Mouse (Mus musculus): ENCODE measurements around the gene Rassf7. TPM values are rescaled to one million over a fixed set of nuclear protein-coding genes. Genes with fewer than 3 reads are reported as not detected.

The Rassf7 gene
- polyA plus RNA-seq, 1 experiment from 2014 or later, result 38.3 TPM

- no peak overlapping the region for H3K4me2 ChIP-seq
Observed at GRCm38 (mm10) chr7:141176173-141176572, 39.5 kb upstream of the Rassf7 start.

DNA sequence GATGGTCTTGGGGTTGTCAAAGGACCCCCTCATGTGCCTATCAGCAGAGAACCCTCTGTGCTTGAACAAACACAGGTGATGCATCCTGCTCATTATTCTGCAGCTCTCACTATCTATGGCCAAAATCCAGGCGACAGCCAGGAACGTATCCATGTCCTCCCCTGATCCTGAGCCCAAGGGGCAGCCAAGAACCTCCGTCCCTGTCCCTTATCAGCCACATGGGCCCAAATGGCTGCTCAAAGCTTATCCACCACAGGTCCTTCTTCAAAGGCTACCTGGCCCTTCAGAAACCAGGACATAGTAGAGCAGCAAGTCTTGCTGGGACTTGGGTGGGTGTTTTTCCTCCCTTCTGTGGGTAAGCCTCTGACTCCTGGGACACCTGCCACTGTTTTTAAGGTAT, 27.5 kb upstream of the Rassf7 start:
- H3K4me2 ChIP-seq, result no peak overlapping the region
- no peaks in the 10 kb centered on the region for H3K9me3 ChIP-seq (ENCODE audit: control insufficient read depth, low read length)
- DNase-seq (ENCODE audit: low spot score, missing footprints), result no peak
- H3K4me3 ChIP-seq (ENCODE audit: low read depth, low read length), result no peak overlapping the region
- WGBS, result 88% methylated on average over 3 of the region's 3 CpGs
- no peak for ATAC-seq (ENCODE audit: low FRiP score)
- H3K27ac ChIP-seq (ENCODE audit: low read depth, low read length), result no peak overlapping the region
- no peak overlapping the region for H3K9ac ChIP-seq (ENCODE audit: low read length)
- H3K4me1 ChIP-seq (ENCODE audit: control insufficient read depth, insufficient read depth, low read length), result peaks cover 8% of the 10 kb centered on the region
- no peaks in the 10 kb centered on the region for H3K27me3 ChIP-seq (ENCODE audit: control insufficient read depth, insufficient read depth, low read length)
- peaks cover 4% of the 10 kb centered on the region; the same call in 1 of the 2 replicates for H3K36me3 ChIP-seq (ENCODE audit: control insufficient read depth, insufficient read depth, low read length)

More at GRCm38 (mm10) chr7:141176173-141176572, 39.5 kb upstream of the Rassf7 start:
- Histone ChIP-seq H3K4me1 (ENCODE audit: control insufficient read depth, insufficient read depth, low read length) (peaks cover 8% of the 10 kb centered on the region), H3K9me3 (ENCODE audit: control insufficient read depth, low read length) (no peaks in the 10 kb centered on the region), H3K27me3 (ENCODE audit: control insufficient read depth, insufficient read depth, low read length) (no peaks in the 10 kb centered on the region), H3K27ac (ENCODE audit: low read depth, low read length) (no peak overlapping the region), H3K9ac (ENCODE audit: low read length) (no peak overlapping the region), H3K36me3 (ENCODE audit: control insufficient read depth, insufficient read depth, low read length) (no peaks in the 10 kb centered on the region), H3K4me3 (ENCODE audit: low read depth, low read length) (no peak overlapping the region)
- ATAC-seq (ENCODE audit: low FRiP score) (no peak), DNase-seq (ENCODE audit: low spot score, missing footprints) (peak; percentile 95)
- 3% methylated on average over 8 of the region's 8 CpGs for WGBS

DNA sequence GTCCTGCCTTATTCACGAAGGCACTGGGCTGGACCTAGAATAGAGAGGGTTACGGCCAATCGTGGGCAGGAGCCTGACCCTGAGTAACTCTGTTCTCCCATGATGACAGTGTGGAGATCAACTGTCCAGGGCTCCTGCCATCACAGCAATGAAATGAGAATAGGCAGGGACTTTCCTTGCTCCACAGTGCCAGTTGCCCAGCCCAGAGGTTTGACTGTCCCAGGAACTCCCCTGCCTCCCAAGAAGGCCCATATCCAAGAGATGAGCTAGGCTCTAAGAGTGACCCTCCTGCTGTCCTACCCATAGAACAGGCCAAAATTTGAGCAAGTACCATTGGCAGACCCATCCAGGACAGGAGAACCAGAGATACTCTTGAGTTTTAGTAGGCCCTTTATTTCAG, 26.9 kb upstream of the Rassf7 start:
- peaks cover 8% of the 10 kb centered on the region for H3K4me1 ChIP-seq (ENCODE audit: control insufficient read depth, insufficient read depth, low read length)
- H3K9me3 ChIP-seq (ENCODE audit: control insufficient read depth, low read length), result no peaks in the 10 kb centered on the region
- H3K27me3 ChIP-seq (ENCODE audit: control insufficient read depth, insufficient read depth, low read length), result no peaks in the 10 kb centered on the region
- peaks cover 4% of the 10 kb centered on the region; the same call in 1 of the 2 replicates for H3K36me3 ChIP-seq (ENCODE audit: control insufficient read depth, insufficient read depth, low read length)
- no peak overlapping the region for H3K27ac ChIP-seq (ENCODE audit: low read depth, low read length)
- H3K9ac ChIP-seq (ENCODE audit: low read length), result no peak overlapping the region
- 89% methylated on average over 3 of the region's 3 CpGs for WGBS
- H3K4me3 ChIP-seq (ENCODE audit: low read depth, low read length), result no peak overlapping the region
- ATAC-seq (ENCODE audit: low FRiP score), result no peak
- DNase-seq (ENCODE audit: low spot score, missing footprints), result no peak
- H3K4me2 ChIP-seq, result no peak overlapping the region

- H3K4me3 ChIP-seq (ENCODE audit: low read depth, low read length), result no peak overlapping the region
- DNase-seq (ENCODE audit: low spot score, missing footprints) (no peak), ATAC-seq (ENCODE audit: low FRiP score) (no peak)
- peaks cover 4% of the 10 kb centered on the region; the same call in 1 of the 2 replicates for H3K36me3 ChIP-seq (ENCODE audit: control insufficient read depth, insufficient read depth, low read length)
- H3K4me2 ChIP-seq, result no peak overlapping the region
- no peak overlapping the region for H3K27ac ChIP-seq (ENCODE audit: low read depth, low read length)
- WGBS, result 84% methylated on average over 3 of the region's 3 CpGs
- peaks cover 9% of the 10 kb centered on the region for H3K4me1 ChIP-seq (ENCODE audit: control insufficient read depth, insufficient read depth, low read length)
- H3K27me3 ChIP-seq (ENCODE audit: control insufficient read depth, insufficient read depth, low read length), result no peaks in the 10 kb centered on the region
- H3K9me3 ChIP-seq (ENCODE audit: control insufficient read depth, low read length), result no peaks in the 10 kb centered on the region
- no peak overlapping the region for H3K9ac ChIP-seq (ENCODE audit: low read length)
Observed at GRCm38 (mm10) chr7:141190220-141190619, 25.4 kb upstream of the Rassf7 start.

DNA sequence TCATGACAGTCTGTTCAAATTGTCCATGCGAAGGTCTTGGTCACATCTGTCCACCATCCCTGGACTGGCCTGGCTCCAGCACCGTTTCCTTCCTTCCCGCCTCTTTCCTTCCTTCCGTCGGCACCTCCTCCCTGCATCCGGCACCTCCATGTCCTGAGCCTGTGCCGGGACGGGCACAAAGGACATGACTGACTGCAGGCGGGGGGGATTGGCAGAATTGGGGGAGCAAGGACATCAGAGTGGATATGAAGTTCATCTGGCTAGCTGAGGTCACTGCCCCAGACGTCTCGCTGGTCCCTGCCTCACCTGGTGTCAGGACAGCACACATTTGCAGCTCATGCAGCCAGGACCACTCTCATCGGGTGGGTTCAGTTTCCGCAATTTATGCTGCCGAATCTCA, 24.6 kb upstream of the Rassf7 start:
- H3K27me3 ChIP-seq (ENCODE audit: control insufficient read depth, insufficient read depth, low read length), result no peaks in the 10 kb centered on the region
- ATAC-seq (ENCODE audit: low FRiP score), result no peak
- 95% methylated on average over 14 of the region's 14 CpGs for WGBS

GRCm38 (mm10) chr7:141191796-141192685, 23.6 kb upstream of the Rassf7 start:
- DNase-seq (ENCODE audit: low spot score, missing footprints) (peak; percentile 47), ATAC-seq (ENCODE audit: low FRiP score) (no peak)
- Histone ChIP-seq H3K27ac (ENCODE audit: low read depth, low read length) (no peak overlapping the region), H3K4me2 (peak overlapping the region; percentile 99; the same call in 1 of the 2 replicates), H3K4me1 (ENCODE audit: control insufficient read depth, insufficient read depth, low read length) (peaks cover 10% of the 10 kb centered on the region), H3K9me3 (ENCODE audit: control insufficient read depth, low read length) (no peaks in the 10 kb centered on the region), H3K4me3 (ENCODE audit: low read depth, low read length) (peak overlapping the region; percentile 92; the same call in 1 of the 2 replicates), H3K9ac (ENCODE audit: low read length) (no peak overlapping the region), H3K36me3 (ENCODE audit: control insufficient read depth, insufficient read depth, low read length) (peaks cover 4% of the 10 kb centered on the region; the same call in 1 of the 2 replicates), H3K27me3 (ENCODE audit: control insufficient read depth, insufficient read depth, low read length) (no peaks in the 10 kb centered on the region)
- WGBS, result 91% methylated on average over 24 of the region's 24 CpGs

More for the DNA sequence above, 24.6 kb upstream of the Rassf7 start:
- H3K4me2 ChIP-seq, result no peak overlapping the region
- no peak overlapping the region for H3K27ac ChIP-seq (ENCODE audit: low read depth, low read length)
- peak; percentile 17 for DNase-seq (ENCODE audit: low spot score, missing footprints)
- H3K4me1 ChIP-seq (ENCODE audit: control insufficient read depth, insufficient read depth, low read length), result peaks cover 10% of the 10 kb centered on the region
- H3K36me3 ChIP-seq (ENCODE audit: control insufficient read depth, insufficient read depth, low read length), result peaks cover 4% of the 10 kb centered on the region; the same call in 1 of the 2 replicates
- no peak overlapping the region for H3K4me3 ChIP-seq (ENCODE audit: low read depth, low read length)
- H3K9me3 ChIP-seq (ENCODE audit: control insufficient read depth, low read length), result no peaks in the 10 kb centered on the region
- no peak overlapping the region for H3K9ac ChIP-seq (ENCODE audit: low read length)

DNA sequence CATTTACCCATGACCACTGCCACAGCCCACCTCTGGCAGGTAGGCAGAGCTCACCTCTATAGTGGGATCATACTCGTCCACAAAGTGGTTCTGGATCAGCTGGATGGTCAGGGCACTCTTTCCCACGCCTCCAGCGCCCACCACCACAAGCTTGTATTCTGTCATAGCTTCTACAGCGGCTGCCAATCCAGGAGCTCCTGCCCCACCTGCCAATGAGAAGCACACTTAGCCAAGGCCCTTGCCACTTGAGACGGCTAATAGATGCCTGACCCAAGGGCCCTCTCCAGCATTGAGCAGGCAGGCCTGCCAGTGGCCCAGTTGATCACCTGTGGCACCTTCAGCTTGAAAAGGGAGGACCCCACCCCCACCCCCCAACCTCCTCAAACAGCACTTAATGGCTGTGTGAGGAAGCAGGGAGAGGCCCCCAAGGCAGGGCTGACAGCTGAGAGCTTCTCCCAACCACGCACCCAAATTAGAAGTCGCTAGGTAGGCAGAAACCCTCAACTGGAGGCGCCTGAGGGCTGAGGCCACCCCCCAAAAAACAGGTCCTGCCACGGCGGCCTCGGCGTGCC, 22.8 kb upstream of the Rassf7 start:
- no peak for DNase-seq (ENCODE audit: low spot score, missing footprints)
- ATAC-seq (ENCODE audit: low FRiP score), result no peak
- H3K27ac ChIP-seq (ENCODE audit: low read depth, low read length), result no peak overlapping the region; the same call in 1 of the 2 replicates
- peak overlapping the region; percentile 78 for H3K9ac ChIP-seq (ENCODE audit: low read length)
- peak overlapping the region; percentile 99 for H3K4me2 ChIP-seq
- no peaks in the 10 kb centered on the region for H3K27me3 ChIP-seq (ENCODE audit: control insufficient read depth, insufficient read depth, low read length)
- peaks cover 10% of the 10 kb centered on the region for H3K4me1 ChIP-seq (ENCODE audit: control insufficient read depth, insufficient read depth, low read length)
- WGBS, result 30% methylated on average over 12 of the region's 12 CpGs
- no peaks in the 10 kb centered on the region for H3K9me3 ChIP-seq (ENCODE audit: control insufficient read depth, low read length)
- peaks cover 4% of the 10 kb centered on the region; the same call in 1 of the 2 replicates for H3K36me3 ChIP-seq (ENCODE audit: control insufficient read depth, insufficient read depth, low read length)
- peak overlapping the region; percentile 92 for H3K4me3 ChIP-seq (ENCODE audit: low read depth, low read length)

DNA sequence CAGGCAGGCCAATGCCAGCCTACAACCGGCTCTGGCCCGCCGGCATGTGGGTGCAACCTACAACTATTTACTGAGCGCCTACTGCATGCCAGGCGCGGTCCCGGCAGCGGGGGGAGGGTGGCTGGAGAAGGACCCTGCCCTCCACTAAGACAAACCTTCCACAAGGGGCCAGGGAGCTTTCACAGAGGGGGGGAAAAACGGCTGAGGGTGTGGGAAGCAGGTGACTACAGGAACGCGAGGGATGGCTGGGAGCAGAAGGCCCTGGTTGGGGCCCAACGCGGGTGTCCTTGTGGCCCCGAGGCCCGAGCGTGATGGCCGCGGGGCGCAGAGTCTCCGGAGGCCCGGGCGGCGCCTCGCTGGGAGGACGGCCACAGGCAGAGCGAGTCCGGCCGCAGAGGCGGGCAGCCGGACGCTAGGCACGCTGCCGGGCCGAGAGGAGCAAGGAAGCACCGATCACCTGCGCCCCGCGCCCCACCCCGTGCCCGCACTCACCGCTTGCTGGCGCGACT, 22.3 kb upstream of the Rassf7 start:
- Histone ChIP-seq H3K4me3 (ENCODE audit: low read depth, low read length) (peak overlapping the region; percentile 92), H3K27ac (ENCODE audit: low read depth, low read length) (peak overlapping the region; percentile 61), H3K27me3 (ENCODE audit: control insufficient read depth, insufficient read depth, low read length) (no peaks in the 10 kb centered on the region), H3K9ac (ENCODE audit: low read length) (peak overlapping the region; percentile 78), H3K4me2 (peak overlapping the region; percentile 99), H3K36me3 (ENCODE audit: control insufficient read depth, insufficient read depth, low read length) (peaks cover 4% of the 10 kb centered on the region; the same call in 1 of the 2 replicates), H3K9me3 (ENCODE audit: control insufficient read depth, low read length) (no peaks in the 10 kb centered on the region), H3K4me1 (ENCODE audit: control insufficient read depth, insufficient read depth, low read length) (peaks cover 10% of the 10 kb centered on the region)
- ATAC-seq (ENCODE audit: low FRiP score) (no peak), DNase-seq (ENCODE audit: low spot score, missing footprints) (peak; percentile 92)
- WGBS, result under 1% methylated on average over 29 of the region's 43 CpGs
